Mouse (Mus musculus): ENCODE results near the gene 5330417C22Rik. TPM values are rescaled to one million over a fixed set of nuclear protein-coding genes. Genes with fewer than 3 reads are reported as not detected.

Gene 5330417C22Rik
- polyA plus RNA-seq, 1 experiment: 149 TPM

- Histone ChIP-seq H3K36me3 (ENCODE audit: control insufficient read depth, insufficient read depth, low read length) (no peaks in the 10 kb centered on the region), H3K27me3 (ENCODE audit: control insufficient read depth, insufficient read depth, low read length) (no peaks in the 10 kb centered on the region), H3K4me3 (ENCODE audit: control insufficient read depth, low read depth, low read length) (no peak overlapping the region), H3K27ac (ENCODE audit: control insufficient read depth, insufficient read depth, low read depth, low read length) (no peak overlapping the region), H3K4me1 (ENCODE audit: control insufficient read depth, insufficient read depth, low read length) (no peaks in the 10 kb centered on the region)
- no peak for TF ChIP-seq POLR2A (IDR thresholded peaks at IDR 0.05; ENCODE audit: control insufficient read depth, low read depth, low read length)
- no peak for TF ChIP-seq CTCF (IDR thresholded peaks at IDR 0.05; ENCODE audit: control insufficient read depth, insufficient read depth, insufficient replicate concordance, low read depth, low read length)
Measured at GRCm38 (mm10) chr3:108499826-108500225, 36.5 kb downstream of the 5330417C22Rik start.

- H3K36me3 ChIP-seq (ENCODE audit: control insufficient read depth, insufficient read depth, low read length): no peaks in the 10 kb centered on the region
- TF ChIP-seq POLR2A (IDR thresholded peaks at IDR 0.05; ENCODE audit: control insufficient read depth, low read depth, low read length) (no peak), CTCF (IDR thresholded peaks at IDR 0.05; ENCODE audit: control insufficient read depth, insufficient read depth, insufficient replicate concordance, low read depth, low read length) (no peak)
- no peaks in the 10 kb centered on the region for H3K27me3 ChIP-seq (ENCODE audit: control insufficient read depth, insufficient read depth, low read length)
- no peaks in the 10 kb centered on the region for H3K4me1 ChIP-seq (ENCODE audit: control insufficient read depth, insufficient read depth, low read length)
- H3K4me3 ChIP-seq (ENCODE audit: control insufficient read depth, low read depth, low read length): no peak overlapping the region
- no peak overlapping the region for H3K27ac ChIP-seq (ENCODE audit: control insufficient read depth, insufficient read depth, low read depth, low read length)
Measured at GRCm38 (mm10) chr3:108497602-108498001, 38.7 kb downstream of the 5330417C22Rik start.

GRCm38 (mm10) chr3:108495486-108495885 is 40.9 kb downstream of the 5330417C22Rik start:
- Histone ChIP-seq H3K27ac (ENCODE audit: control insufficient read depth, insufficient read depth, low read depth, low read length) (no peak overlapping the region), H3K27me3 (ENCODE audit: control insufficient read depth, insufficient read depth, low read length) (no peaks in the 10 kb centered on the region), H3K36me3 (ENCODE audit: control insufficient read depth, insufficient read depth, low read length) (no peaks in the 10 kb centered on the region), H3K4me1 (ENCODE audit: control insufficient read depth, insufficient read depth, low read length) (no peaks in the 10 kb centered on the region), H3K4me3 (ENCODE audit: control insufficient read depth, low read depth, low read length) (no peak overlapping the region)
- TF ChIP-seq CTCF (IDR thresholded peaks at IDR 0.05; ENCODE audit: control insufficient read depth, insufficient read depth, insufficient replicate concordance, low read depth, low read length) (no peak), POLR2A (IDR thresholded peaks at IDR 0.05; ENCODE audit: control insufficient read depth, low read depth, low read length) (no peak)

GRCm38 (mm10) chr3:108494861-108495474 is 41.4 kb downstream of the 5330417C22Rik start:
- Histone ChIP-seq H3K27me3 (ENCODE audit: control insufficient read depth, insufficient read depth, low read length) (no peaks in the 10 kb centered on the region), H3K36me3 (ENCODE audit: control insufficient read depth, insufficient read depth, low read length) (no peaks in the 10 kb centered on the region), H3K27ac (ENCODE audit: control insufficient read depth, insufficient read depth, low read depth, low read length) (no peak overlapping the region), H3K4me3 (ENCODE audit: control insufficient read depth, low read depth, low read length) (no peak overlapping the region), H3K4me1 (ENCODE audit: control insufficient read depth, insufficient read depth, low read length) (no peaks in the 10 kb centered on the region)
- TF ChIP-seq CTCF (IDR thresholded peaks at IDR 0.05; ENCODE audit: control insufficient read depth, insufficient read depth, insufficient replicate concordance, low read depth, low read length): no peak
- TF ChIP-seq POLR2A (IDR thresholded peaks at IDR 0.05; ENCODE audit: control insufficient read depth, low read depth, low read length): no peak

- no peaks in the 10 kb centered on the region for H3K36me3 ChIP-seq (ENCODE audit: control insufficient read depth, insufficient read depth, low read length)
- no peak overlapping the region for H3K27ac ChIP-seq (ENCODE audit: control insufficient read depth, insufficient read depth, low read depth, low read length)
- no peaks in the 10 kb centered on the region; the same call in 1 of the 2 replicates for H3K4me1 ChIP-seq (ENCODE audit: control insufficient read depth, insufficient read depth, low read length)
- TF ChIP-seq CTCF (IDR thresholded peaks at IDR 0.05; ENCODE audit: control insufficient read depth, insufficient read depth, insufficient replicate concordance, low read depth, low read length) (no peak), POLR2A (IDR thresholded peaks at IDR 0.05; ENCODE audit: control insufficient read depth, low read depth, low read length) (no peak)
- H3K27me3 ChIP-seq (ENCODE audit: control insufficient read depth, insufficient read depth, low read length): no peaks in the 10 kb centered on the region
- no peak overlapping the region for H3K4me3 ChIP-seq (ENCODE audit: control insufficient read depth, low read depth, low read length)
Measured at GRCm38 (mm10) chr3:108489968-108490367, 46.4 kb downstream of the 5330417C22Rik start.

- no peak overlapping the region for H3K4me3 ChIP-seq (ENCODE audit: control insufficient read depth, low read depth, low read length)
- no peaks in the 10 kb centered on the region for H3K27me3 ChIP-seq (ENCODE audit: control insufficient read depth, insufficient read depth, low read length)
- H3K36me3 ChIP-seq (ENCODE audit: control insufficient read depth, insufficient read depth, low read length): no peaks in the 10 kb centered on the region
- no peaks in the 10 kb centered on the region; the same call in 1 of the 2 replicates for H3K4me1 ChIP-seq (ENCODE audit: control insufficient read depth, insufficient read depth, low read length)
- H3K27ac ChIP-seq (ENCODE audit: control insufficient read depth, insufficient read depth, low read depth, low read length): no peak overlapping the region
- TF ChIP-seq POLR2A (IDR thresholded peaks at IDR 0.05; ENCODE audit: control insufficient read depth, low read depth, low read length) (no peak), CTCF (IDR thresholded peaks at IDR 0.05; ENCODE audit: control insufficient read depth, insufficient read depth, insufficient replicate concordance, low read depth, low read length) (no peak)
Measured at GRCm38 (mm10) chr3:108484749-108485148, 51.6 kb downstream of the 5330417C22Rik start.

- Histone ChIP-seq H3K27ac (ENCODE audit: control insufficient read depth, insufficient read depth, low read depth, low read length) (no peak overlapping the region), H3K4me1 (ENCODE audit: control insufficient read depth, insufficient read depth, low read length) (no peaks in the 10 kb centered on the region), H3K36me3 (ENCODE audit: control insufficient read depth, insufficient read depth, low read length) (no peaks in the 10 kb centered on the region), H3K4me3 (ENCODE audit: control insufficient read depth, low read depth, low read length) (no peak overlapping the region), H3K27me3 (ENCODE audit: control insufficient read depth, insufficient read depth, low read length) (no peaks in the 10 kb centered on the region)
- TF ChIP-seq CTCF (IDR thresholded peaks at IDR 0.05; ENCODE audit: control insufficient read depth, insufficient read depth, insufficient replicate concordance, low read depth, low read length) (no peak), POLR2A (IDR thresholded peaks at IDR 0.05; ENCODE audit: control insufficient read depth, low read depth, low read length) (no peak)
Measured at GRCm38 (mm10) chr3:108478800-108479199, 57.5 kb downstream of the 5330417C22Rik start.
